Mouse (Mus musculus): Measurements from ENCODE around the gene Senp1. TPM values are rescaled to one million over a fixed set of nuclear protein-coding genes. Genes with fewer than 3 reads are reported as not detected.

The Senp1 gene
- polyA plus RNA-seq, 1 experiment from 2014 or later: 28.6 TPM

DNA sequence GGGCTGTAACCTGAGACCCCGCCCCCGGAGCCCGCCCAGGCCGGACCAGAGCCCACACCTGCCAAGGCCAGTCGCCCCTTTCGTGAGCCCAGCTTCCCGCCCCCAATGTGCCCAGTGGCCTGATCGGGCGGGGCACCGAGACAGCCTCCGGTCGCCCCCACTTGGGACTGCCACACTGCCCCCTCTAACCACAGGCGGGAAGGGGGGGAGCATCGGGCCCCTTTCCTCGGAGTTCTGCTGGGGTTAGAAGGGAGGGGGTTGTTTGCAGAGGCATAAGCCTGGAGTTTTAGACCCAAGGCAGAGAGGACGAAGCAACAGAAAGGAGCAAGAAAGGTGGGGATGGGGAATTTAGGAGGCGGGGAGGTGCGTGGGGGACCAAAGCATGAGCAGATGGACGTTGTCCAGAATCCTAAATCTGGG lies 88.8 kb downstream of the Senp1 start:
- Histone ChIP-seq H3K9me3 (no peaks in the 10 kb centered on the region), H3K27ac (peak overlapping the region; percentile 91), H3K4me2 (peak overlapping the region; percentile 81), H3K9ac (peak overlapping the region; percentile 56), H3K27me3 (peaks cover 35% of the 10 kb centered on the region), H3K4me1 (peaks cover 47% of the 10 kb centered on the region), H3K36me3 (no peaks in the 10 kb centered on the region), H3K4me3 (peak overlapping the region; percentile 52)
- WGBS: 2% methylated on average over 19 of the region's 19 CpGs
- ATAC-seq (ENCODE audit: insufficient number of reproducible peaks, low FRiP score, low TSS enrichment, low read depth): no peak; the same call in none of the 2 replicates

DNA sequence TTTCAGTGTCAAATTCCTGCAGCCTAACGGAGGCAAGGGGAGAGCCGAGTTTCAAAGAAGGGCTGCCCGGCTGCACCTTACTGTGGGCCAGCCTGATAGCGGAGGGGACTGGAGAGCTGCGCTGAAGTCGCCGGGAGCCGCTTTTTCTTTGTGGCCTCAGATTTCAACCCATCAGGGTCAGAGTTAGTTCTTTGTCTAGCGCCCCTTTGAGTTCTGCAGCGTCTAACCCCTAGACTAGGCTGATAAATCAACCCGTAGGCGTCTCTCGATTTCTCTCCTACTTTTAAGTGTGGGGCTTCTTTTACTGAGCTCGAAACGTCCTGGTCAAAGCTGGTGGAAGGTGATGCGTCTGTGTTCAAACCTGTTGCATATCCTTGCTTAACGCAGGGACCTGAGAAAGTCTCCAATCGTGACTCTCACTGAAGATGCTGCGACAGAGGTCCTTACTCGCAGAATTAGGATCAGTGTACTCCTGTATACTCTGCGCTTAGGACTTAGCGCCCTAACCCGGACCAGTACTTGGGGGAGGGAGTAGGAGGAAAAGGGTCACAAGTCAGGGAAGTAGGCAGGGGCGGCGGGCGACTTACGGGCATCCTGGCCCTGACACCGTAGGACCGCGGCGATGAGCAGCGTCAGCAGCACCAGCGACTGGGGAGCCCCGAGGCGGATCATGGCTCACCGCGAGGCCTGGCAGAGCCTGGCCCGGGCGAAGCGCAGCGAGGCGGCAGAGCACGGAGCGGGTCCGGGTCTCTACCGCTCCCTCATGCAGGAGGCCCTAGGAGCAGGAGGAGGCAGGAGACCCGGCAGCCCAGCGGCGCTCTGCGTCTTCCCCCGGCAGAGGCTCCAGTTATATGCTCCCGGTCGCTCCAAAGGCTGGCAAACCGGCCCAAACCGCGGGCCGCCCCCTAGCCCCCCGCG lies 89.5 kb downstream of the Senp1 start, which contains the start of gene Col2a1:
Gene Col2a1, minus strand, starts transcription at position 874 of the 918 bp plus-strand sequence.
- peaks cover 41% of the 10 kb centered on the region for H3K27me3 ChIP-seq
- ATAC-seq (ENCODE audit: insufficient number of reproducible peaks, low FRiP score, low TSS enrichment, low read depth): peak; percentile 72; the same call in 1 of the 2 replicates
- under 1% methylated on average over 59 of the region's 59 CpGs for WGBS
- H3K27ac ChIP-seq: peak within 1 kb of the TSS; percentile 91
- peak within 1 kb of the TSS; percentile 52 for H3K4me3 ChIP-seq
- H3K9me3 ChIP-seq: no peaks in the 10 kb centered on the region
- H3K9ac ChIP-seq: peak within 1 kb of the TSS; percentile 56
- no peaks in the 10 kb centered on the region for H3K36me3 ChIP-seq
- H3K4me1 ChIP-seq: peaks cover 53% of the 10 kb centered on the region
- H3K4me2 ChIP-seq: peak within 1 kb of the TSS; percentile 81

DNA sequence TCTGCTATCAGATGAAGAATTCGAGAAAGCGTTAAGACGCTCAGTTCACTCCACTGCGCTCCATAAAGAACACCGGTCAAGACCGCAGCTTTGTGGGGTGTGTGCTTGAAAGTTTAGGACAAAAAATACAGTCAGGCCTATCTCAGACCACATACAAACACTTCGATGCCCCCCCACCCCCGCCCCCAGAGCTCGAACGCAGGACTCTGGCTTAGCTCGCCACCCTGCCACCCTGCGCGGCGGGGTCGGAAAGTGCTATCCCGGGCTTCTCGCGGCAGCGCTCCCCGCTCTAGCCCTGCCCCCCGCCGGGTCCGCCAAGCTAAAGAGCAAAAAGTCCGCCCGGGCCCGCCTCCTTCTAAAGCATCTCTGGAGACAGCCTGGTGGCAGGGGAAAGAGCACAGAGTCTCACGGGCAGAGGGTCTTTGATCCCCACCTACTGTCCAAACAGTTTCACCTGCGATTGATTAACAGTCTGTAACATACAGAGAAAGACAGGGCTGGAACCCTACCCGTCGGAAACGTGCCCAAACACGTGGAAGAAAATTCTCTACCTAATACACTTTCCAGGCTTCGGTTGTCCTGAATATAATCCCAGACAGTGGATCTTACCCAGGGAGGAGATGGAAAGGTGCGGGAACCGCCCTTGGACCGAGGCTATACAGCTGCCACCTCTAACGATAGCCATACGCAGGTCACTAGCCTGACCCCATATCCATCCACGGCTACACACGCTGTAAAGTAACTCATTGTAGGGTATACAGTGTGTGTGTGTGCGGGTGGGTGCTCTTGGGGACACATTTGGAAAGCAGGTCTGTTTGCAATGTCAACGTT lies 90.3 kb downstream of the Senp1 start:
- Histone ChIP-seq H3K4me3 (peak overlapping the region; percentile 52), H3K9ac (peak overlapping the region; percentile 56), H3K4me2 (peak overlapping the region; percentile 81), H3K4me1 (peaks cover 57% of the 10 kb centered on the region), H3K27ac (peak overlapping the region; percentile 91), H3K9me3 (no peaks in the 10 kb centered on the region), H3K27me3 (peaks cover 47% of the 10 kb centered on the region), H3K36me3 (0 out of 2 replicates have a peak, but pooled peaks cover 5% of the 10 kb centered on the region)
- WGBS: 1% methylated on average over 42 of the region's 42 CpGs
- ATAC-seq (ENCODE audit: insufficient number of reproducible peaks, low FRiP score, low TSS enrichment, low read depth): no peak

DNA sequence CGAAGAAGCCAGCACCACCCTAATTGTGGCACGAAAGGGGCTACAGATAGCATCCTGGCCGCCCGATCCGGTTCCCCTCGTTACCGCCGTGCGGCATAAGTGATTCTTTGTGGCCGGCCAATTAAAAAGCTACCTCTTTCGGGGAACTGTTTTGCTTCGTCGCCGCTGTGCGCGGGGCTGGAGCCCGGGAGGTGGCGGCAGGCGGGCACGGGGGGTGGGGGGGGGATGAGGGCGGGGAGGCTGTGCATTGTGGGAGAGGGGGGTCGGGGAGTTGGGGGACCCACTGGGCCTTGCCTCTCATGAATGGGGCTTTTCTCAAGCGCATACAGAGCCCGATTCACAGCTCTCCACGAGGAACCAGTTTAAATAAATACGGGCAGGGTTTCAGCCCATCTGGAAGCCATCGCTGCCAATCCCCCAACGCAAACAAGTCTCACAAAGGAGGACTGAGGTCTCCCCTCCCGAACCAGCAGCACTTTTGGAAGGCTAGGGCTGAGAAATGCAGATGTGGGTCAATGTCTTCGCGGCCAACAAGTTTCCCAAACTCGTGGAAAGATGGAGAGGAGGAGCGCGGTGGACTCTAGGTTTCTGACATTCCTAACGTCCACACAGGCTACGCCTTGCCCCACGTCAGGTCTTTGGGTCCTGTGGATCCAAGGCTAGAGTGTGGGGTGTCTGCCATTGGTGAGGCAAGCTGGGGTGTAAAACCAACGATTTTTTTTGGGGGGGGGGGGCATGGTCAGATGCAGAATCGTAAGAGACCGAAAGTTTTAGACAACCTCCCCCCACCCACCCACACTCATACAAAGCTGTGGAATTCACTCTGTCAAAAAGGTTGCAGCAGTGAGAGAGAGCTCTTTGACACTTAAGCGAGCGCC lies 91.2 kb downstream of the Senp1 start:
- under 1% methylated on average over 42 of the region's 42 CpGs for WGBS
- Histone ChIP-seq H3K4me2 (peak overlapping the region; percentile 81), H3K4me3 (peak overlapping the region; percentile 52), H3K9ac (peak overlapping the region; percentile 56), H3K4me1 (peaks cover 58% of the 10 kb centered on the region), H3K27ac (peak overlapping the region; percentile 91), H3K27me3 (peaks cover 47% of the 10 kb centered on the region), H3K36me3 (0 out of 2 replicates have a peak, but pooled peaks cover 5% of the 10 kb centered on the region), H3K9me3 (no peaks in the 10 kb centered on the region)
- peak; percentile 25; the same call in 1 of the 2 replicates for ATAC-seq (ENCODE audit: insufficient number of reproducible peaks, low FRiP score, low TSS enrichment, low read depth)

DNA sequence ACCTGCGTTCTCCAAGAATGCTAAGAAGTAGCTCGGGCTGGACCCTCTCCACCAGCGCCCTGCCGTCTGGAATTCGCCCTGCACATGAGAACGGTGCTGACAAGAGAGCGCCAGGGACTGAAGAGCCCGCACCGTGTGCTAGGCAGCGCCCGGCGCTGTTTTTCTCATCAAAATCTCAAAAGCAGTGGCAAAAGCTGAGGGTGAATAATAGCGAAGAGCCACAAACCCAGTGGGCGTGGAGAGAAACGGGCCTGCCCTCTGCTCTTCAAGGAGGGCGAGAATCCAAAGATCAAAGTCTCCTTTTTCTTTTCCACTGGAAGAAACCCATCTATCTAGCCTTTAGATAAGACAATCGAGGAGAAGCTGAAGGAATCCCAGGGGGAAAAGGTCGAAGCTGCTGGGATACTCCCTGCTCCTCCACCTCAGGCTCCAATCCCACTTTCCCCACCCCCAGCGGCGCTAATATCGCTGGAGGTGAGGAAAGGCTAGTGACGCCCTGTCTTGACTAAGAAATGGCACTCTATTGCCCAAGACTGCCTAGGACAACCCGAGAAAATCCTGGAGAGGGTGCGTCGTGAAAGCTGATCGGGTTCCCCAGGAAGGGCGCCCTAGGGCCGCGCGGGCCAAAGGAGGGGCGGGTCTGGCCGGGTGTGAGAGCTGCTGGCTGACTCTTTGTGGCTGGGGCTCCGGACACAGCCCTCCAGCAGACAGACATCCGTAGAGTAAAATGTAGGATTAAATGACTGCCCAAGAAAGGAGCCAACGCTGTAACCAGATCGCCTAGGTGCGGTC lies 92.0 kb downstream of the Senp1 start:
- WGBS: 3% methylated on average over 37 of the region's 37 CpGs
- Histone ChIP-seq H3K9me3 (no peaks in the 10 kb centered on the region), H3K4me1 (peaks cover 66% of the 10 kb centered on the region), H3K9ac (peak overlapping the region; percentile 47), H3K4me2 (peak overlapping the region; percentile 81), H3K27me3 (peaks cover 47% of the 10 kb centered on the region), H3K27ac (peak overlapping the region; percentile 91), H3K4me3 (peak overlapping the region; percentile 52), H3K36me3 (0 out of 2 replicates have a peak, but pooled peaks cover 5% of the 10 kb centered on the region)
- ATAC-seq (ENCODE audit: insufficient number of reproducible peaks, low FRiP score, low TSS enrichment, low read depth): no peak

DNA sequence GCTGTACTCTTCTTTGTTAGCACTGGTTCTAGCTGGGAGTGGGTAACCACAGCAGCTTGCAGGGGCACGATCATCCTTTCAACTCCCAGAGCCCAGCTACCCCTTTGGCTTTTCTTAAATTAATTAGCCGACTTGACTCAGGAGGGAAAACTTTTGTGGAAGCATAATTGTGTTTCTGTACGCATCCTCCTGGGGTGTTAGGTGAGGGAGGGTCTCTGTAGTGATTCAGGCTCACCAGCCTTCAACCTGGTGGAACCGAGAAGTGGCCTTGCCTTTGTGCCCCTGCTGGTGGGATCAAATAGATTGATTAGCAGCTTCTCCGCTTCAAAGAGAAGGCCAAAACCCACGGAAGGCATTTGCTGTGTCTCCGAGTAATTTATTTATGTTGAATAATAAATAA lies 93.6 kb downstream of the Senp1 start:
- Histone ChIP-seq H3K36me3 (peaks cover 11% of the 10 kb centered on the region; the same call in 1 of the 2 replicates), H3K9ac (no peak overlapping the region), H3K4me2 (peak overlapping the region; percentile 81), H3K4me3 (peak overlapping the region; percentile 52), H3K27ac (peak overlapping the region; percentile 91), H3K9me3 (no peaks in the 10 kb centered on the region), H3K4me1 (peaks cover 65% of the 10 kb centered on the region), H3K27me3 (peaks cover 42% of the 10 kb centered on the region)
- 29% methylated on average over 7 of the region's 7 CpGs for WGBS
- ATAC-seq (ENCODE audit: insufficient number of reproducible peaks, low FRiP score, low TSS enrichment, low read depth): no peak

DNA sequence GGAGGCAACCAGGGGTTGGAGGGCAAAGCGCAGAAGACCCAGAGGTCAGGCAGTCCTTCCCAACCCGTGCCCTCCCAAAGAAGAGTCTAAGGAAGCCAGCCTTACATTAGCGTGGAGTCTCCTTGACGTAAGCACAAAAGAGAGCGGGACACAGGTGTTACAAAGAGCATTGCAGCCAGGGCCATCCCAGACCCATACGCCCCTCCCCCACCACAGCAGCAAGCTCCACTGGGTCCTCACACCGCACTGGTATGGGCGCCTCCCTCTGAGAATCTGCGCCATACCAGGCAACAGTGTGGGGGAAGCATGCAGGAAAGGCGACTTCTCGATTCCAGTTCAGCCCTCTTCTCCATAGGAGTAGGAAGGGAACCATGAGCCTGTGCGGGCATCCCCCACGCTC lies 94.0 kb downstream of the Senp1 start:
- Histone ChIP-seq H3K4me2 (peak overlapping the region; percentile 81), H3K27me3 (peaks cover 38% of the 10 kb centered on the region), H3K9ac (no peak overlapping the region), H3K4me3 (peak overlapping the region; percentile 52), H3K27ac (peak overlapping the region; percentile 91; the same call in 1 of the 2 replicates), H3K9me3 (no peaks in the 10 kb centered on the region), H3K4me1 (peaks cover 61% of the 10 kb centered on the region), H3K36me3 (peaks cover 14% of the 10 kb centered on the region)
- 36% methylated on average over 13 of the region's 13 CpGs for WGBS
- ATAC-seq (ENCODE audit: insufficient number of reproducible peaks, low FRiP score, low TSS enrichment, low read depth): no peak

DNA sequence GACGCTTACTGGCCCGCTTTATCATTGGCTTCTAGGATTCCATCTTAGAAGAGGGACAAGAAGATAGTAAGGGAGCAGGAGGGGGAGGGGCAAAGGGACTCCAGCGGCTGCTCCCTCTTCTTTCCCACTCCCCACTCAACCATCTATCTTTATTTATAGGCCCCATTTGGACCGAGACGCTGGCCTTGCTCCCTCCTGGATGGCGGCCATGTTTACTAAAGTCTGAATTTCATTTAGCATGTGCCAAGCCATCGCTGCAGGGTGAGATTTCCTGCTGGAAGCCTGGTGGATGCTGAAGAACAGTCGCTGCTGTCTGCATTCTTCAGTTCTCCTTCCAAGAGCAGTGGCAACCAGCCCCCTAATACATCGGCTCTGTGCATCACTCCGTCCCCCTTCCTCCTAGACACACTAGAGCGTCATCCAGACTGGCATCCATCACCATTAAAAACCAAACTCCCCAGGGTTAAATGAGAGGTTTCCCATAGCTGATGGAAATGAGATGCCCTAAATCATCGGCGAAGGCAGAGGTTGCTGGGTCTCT lies 96.8 kb downstream of the Senp1 start:
- no peak for ATAC-seq (ENCODE audit: insufficient number of reproducible peaks, low FRiP score, low TSS enrichment, low read depth)
- Histone ChIP-seq H3K27me3 (peaks cover 24% of the 10 kb centered on the region), H3K36me3 (peaks cover 19% of the 10 kb centered on the region), H3K9ac (no peak overlapping the region), H3K4me3 (no peak overlapping the region), H3K4me1 (peaks cover 55% of the 10 kb centered on the region), H3K4me2 (no peak overlapping the region), H3K27ac (peak overlapping the region; percentile 71), H3K9me3 (no peaks in the 10 kb centered on the region)
- WGBS: 60% methylated on average over 13 of the region's 13 CpGs

DNA sequence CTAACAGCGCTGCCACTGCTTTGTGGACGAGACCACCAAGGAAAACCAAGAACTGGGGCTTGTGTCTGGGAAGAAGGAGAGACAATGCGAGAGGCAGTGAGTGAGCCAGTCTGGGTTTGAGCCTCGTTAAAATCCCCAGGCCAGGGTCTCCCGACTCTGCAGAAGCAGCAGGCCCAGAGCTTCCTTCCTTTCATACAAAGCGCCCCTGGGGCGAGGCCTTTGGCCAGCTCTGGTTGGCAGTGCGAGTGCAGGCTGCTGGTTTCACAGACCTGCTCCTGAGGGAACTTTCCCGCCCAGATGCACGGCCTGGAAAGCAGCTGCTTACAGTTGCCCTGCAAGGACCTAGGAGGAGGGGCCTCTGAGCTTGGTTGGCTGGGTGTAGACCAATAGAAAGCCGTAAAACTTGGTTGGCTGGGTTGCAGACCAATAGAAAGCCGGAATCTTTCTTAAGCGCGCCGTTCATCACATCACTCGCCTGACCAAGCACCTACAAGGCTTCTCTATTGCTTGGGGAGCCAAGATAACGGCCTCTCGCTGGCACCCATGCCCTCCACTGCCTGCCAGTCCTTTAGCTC lies 100.7 kb downstream of the Senp1 start:
- ATAC-seq (ENCODE audit: insufficient number of reproducible peaks, low FRiP score, low TSS enrichment, low read depth): peak; percentile 86
- peak overlapping the region; percentile 32 for H3K4me3 ChIP-seq
- H3K4me2 ChIP-seq: peak overlapping the region; percentile 51
- no peaks in the 10 kb centered on the region for H3K27me3 ChIP-seq
- H3K27ac ChIP-seq: peak overlapping the region; percentile 90
- H3K9me3 ChIP-seq: no peaks in the 10 kb centered on the region
- H3K36me3 ChIP-seq: peaks cover 27% of the 10 kb centered on the region
- 5% methylated on average over 18 of the region's 18 CpGs for WGBS
- peak overlapping the region; percentile 20; the same call in 1 of the 2 replicates for H3K9ac ChIP-seq
- peaks cover 51% of the 10 kb centered on the region for H3K4me1 ChIP-seq
